Mouse (Mus musculus) stomach, postnatal 0 days (tissue): Measurements from ENCODE around the gene Cyp4f14.

ENCODE experiments used
- CTCF ChIP-seq: IDR thresholded peaks from 2 replicates; pipeline ENCODE4 v1.5.1; 2016; ENCODE audit warnings: antibody characterized with exemption, low read depth, mild to moderate bottlenecking, moderate library complexity
- EP300 ChIP-seq: optimal IDR thresholded peaks from 2 replicates; pipeline ENCODE3; 2016; ENCODE audit warnings: antibody characterized with exemption

GRCm38 (mm10) chr17:32872696-32873095 is 44.4 kb downstream of the Cyp4f14 start:
- TF ChIP-seq CTCF (no peak), EP300 (no peak)
